Mouse (Mus musculus): Measurements from ENCODE around the gene Wnt16. TPM values are rescaled to one million over a fixed set of nuclear protein-coding genes. Genes with fewer than 3 reads are reported as not detected.

Gene Wnt16
- polyA plus RNA-seq, 1 experiment from 2014 or later, result 0.41 TPM

DNA sequence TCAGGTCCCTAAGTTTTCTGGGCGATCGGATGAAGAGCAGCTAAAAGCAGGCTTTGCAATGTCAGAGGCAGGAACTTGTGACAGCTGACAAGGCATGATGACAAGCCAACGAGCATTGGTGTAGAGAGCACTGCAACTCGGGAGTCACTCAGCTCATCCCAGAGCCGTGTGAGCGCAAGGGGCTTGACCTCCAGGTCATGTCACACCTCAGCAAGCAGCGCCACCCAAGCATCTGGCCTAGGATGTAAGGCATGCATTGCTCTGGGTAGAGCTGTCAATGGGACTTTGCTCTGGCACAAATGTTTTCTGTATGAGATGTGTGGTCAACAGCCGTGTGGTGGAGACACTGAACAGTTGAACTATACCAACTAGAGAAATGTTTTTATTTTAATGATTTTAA, 39.9 kb downstream of the Wnt16 start:
- no peak for ATAC-seq (ENCODE audit: low FRiP score, low read depth)
- WGBS, result 81% methylated on average over 8 of the region's 8 CpGs

DNA sequence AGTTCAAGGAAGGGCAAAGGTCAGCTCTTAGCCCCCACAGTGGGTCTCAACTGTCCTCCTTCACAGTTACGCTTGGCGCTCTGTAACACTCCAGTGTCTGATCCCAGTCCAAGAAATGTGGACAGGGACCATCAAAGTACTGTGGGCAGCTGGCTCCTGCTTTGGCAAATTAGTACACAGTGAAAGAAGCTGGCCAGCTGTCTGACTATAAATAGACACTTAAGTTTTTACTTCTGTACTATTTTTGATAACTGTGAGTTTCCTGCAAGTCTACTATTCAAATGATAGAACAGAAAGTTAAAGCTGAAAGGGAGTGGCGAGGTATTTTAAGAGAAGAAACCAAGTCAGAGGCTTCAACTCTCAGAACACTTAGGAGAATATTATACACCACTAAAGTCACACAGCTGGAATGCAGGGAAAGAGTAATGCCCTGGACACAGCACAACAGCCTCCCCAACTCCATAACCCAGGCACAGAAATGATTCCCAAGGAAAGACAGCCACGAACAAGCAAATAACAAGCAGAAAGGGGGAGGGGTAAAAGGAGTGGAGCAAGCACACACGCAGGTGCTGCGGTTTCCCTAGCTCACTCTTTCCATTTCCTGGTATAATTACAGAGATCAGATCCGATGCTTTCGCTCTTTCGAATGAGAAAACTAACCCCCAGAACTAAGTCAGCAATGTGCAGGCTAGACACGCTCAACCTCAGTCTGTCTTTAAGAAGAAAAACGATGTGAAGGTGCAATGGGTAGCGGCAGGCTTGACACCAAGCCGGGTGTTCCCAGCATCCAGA, 42.3 kb downstream of the Wnt16 start:
- Histone ChIP-seq H3K4me2 (replicated peaks) (no peak overlapping the region), H3K9ac (replicated peaks) (no peak overlapping the region), H3K4me1 (no peaks in the 10 kb centered on the region), H3K36me3 (0 out of 2 replicates have a peak, but pooled peaks cover 3% of the 10 kb centered on the region), H3K9me3 (no peaks in the 10 kb centered on the region), H3K4me3 (no peak overlapping the region), H3K27ac (replicated peaks) (no peak overlapping the region), H3K27me3 (no peaks in the 10 kb centered on the region)
- ATAC-seq (ENCODE audit: low FRiP score, low read depth), result no peak
- 92% methylated on average over 13 of the region's 13 CpGs for WGBS

More for the DNA sequence above, 39.9 kb downstream of the Wnt16 start:
- H3K4me3 ChIP-seq, result no peak overlapping the region
- H3K4me1 ChIP-seq, result no peaks in the 10 kb centered on the region
- H3K9me3 ChIP-seq, result no peaks in the 10 kb centered on the region
- H3K4me2 ChIP-seq (replicated peaks), result no peak overlapping the region
- 0 out of 2 replicates have a peak, but pooled peaks cover 8% of the 10 kb centered on the region for H3K36me3 ChIP-seq
- H3K9ac ChIP-seq (replicated peaks), result no peak overlapping the region
- H3K27ac ChIP-seq (replicated peaks), result no peak overlapping the region
- H3K27me3 ChIP-seq, result no peaks in the 10 kb centered on the region

DNA sequence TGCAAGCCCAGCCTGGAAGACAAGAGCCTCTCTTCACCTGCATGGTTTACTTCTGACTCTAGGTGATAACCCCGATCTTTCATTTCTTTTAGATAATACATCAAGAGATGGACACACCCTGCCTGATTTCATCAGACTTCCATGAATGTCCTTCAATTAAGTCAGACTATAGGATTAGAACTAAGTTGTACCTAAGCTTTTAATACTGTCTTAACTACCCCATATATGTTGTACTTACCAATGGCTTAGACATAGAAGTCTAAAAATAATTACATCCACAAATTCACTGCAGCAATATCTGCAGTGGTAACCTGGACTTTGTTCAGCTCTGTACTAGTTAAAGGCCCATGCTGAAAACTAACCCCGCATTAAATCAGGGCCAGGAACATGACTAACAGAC, 44.5 kb downstream of the Wnt16 start:
- H3K27ac ChIP-seq (replicated peaks), result no peak overlapping the region
- no peaks in the 10 kb centered on the region for H3K27me3 ChIP-seq
- no peak for ATAC-seq (ENCODE audit: low FRiP score, low read depth)
- H3K9me3 ChIP-seq, result no peaks in the 10 kb centered on the region
- no peak overlapping the region for H3K9ac ChIP-seq (replicated peaks)
- H3K4me1 ChIP-seq, result no peaks in the 10 kb centered on the region
- 97% methylated on average over 2 of the region's 2 CpGs for WGBS
- H3K4me2 ChIP-seq (replicated peaks), result no peak overlapping the region
- H3K4me3 ChIP-seq, result no peak overlapping the region
- H3K36me3 ChIP-seq, result 0 out of 2 replicates have a peak, but pooled peaks cover 3% of the 10 kb centered on the region

DNA sequence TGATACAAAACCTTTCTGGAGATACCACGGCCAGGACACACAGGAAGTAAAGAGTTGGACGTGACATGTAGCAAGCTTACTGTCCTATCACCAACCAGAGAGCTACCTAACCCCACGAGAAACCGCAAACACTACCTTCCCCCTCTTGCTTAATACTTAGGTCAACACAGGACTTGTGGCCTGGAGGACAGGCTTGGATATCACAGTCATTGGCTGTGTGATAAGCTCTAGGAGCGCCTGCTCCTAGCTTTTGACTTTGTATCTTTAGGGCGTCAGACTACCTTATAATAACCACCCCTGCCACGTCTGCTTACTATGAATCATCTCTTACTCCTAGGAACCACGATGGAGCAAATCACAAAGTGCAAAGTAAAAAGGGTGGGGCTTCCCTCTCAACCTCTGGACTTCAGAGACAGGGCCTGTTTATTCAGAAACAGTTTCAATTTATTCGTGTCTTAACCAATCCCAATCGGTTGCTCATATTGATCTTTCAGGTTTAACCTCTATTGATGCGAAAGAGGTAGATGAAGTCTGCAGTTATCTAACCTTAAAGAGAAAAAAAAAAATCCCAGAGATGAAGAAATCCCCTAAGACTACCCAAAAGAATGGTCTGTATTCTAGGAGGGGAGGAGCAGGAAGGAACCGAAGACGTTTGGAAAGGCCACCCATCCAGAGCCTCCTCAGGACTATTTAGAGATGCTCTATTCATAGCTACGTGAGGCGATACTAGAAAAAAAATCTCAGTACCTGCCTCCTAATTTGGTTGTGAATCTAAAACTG, 51.9 kb downstream of the Wnt16 start:
- Histone ChIP-seq H3K4me1 (no peaks in the 10 kb centered on the region), H3K27me3 (no peaks in the 10 kb centered on the region)
- no peak for ATAC-seq (ENCODE audit: low FRiP score, low read depth)

DNA sequence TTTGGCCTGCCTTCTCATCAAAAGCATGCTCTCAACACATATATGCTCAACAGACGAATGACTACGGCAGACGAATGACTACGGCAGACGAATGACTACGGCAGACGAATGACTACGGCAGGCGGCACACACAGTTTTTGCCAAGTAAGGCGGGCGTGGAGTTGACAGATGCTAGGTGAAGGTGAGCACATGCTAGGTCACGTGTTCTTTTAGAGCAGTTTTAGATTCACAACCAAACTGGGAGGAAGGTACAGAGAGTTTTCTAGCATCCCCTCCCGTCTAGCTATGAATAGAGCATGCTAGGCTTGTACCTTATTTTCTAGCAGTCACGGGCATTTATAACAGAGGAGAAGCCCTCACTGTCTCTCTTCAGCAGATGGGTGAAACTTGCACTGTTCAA, 52.8 kb downstream of the Wnt16 start:
- no peak for ATAC-seq (ENCODE audit: low FRiP score, low read depth)
- Histone ChIP-seq H3K4me3 (no peak overlapping the region), H3K9ac (replicated peaks) (no peak overlapping the region), H3K27me3 (no peaks in the 10 kb centered on the region), H3K4me1 (no peaks in the 10 kb centered on the region), H3K4me2 (replicated peaks) (no peak overlapping the region), H3K9me3 (no peaks in the 10 kb centered on the region), H3K36me3 (peaks cover 5% of the 10 kb centered on the region; the same call in 1 of the 2 replicates), H3K27ac (replicated peaks) (no peak overlapping the region)
- 95% methylated on average over 14 of the region's 14 CpGs for WGBS

More for the DNA sequence above, 51.9 kb downstream of the Wnt16 start:
- Histone ChIP-seq H3K27ac (replicated peaks) (no peak overlapping the region), H3K9ac (replicated peaks) (no peak overlapping the region), H3K9me3 (no peaks in the 10 kb centered on the region), H3K4me2 (replicated peaks) (no peak overlapping the region), H3K4me3 (no peak overlapping the region), H3K36me3 (peaks cover 5% of the 10 kb centered on the region; the same call in 1 of the 2 replicates)
- WGBS, result 96% methylated on average over 15 of the region's 15 CpGs

DNA sequence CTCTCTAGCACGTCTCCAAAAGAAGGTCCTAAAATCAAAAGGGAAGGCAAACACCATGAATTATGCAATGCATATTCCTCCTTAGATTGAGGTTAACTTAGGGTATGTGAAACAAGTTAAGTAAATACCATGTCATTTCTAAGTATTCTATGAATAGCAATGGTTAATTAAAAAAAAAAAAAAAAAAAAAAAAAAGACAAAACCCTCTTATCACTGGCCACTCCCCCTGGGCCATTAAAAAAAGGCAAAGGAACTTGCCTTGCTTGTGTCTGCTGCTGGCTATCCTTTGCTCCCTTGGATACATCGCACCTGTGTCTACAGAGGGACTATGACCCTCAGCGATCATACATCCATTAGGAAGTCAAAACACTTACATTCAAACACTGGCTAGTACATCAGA, 55.3 kb downstream of the Wnt16 start:
- peaks cover 4% of the 10 kb centered on the region; the same call in 1 of the 2 replicates for H3K4me1 ChIP-seq
- peaks cover 5% of the 10 kb centered on the region; the same call in 1 of the 2 replicates for H3K36me3 ChIP-seq
- WGBS, result 84% methylated on average over 3 of the region's 3 CpGs
- H3K27me3 ChIP-seq, result no peaks in the 10 kb centered on the region
- ATAC-seq (ENCODE audit: low FRiP score, low read depth), result no peak
- no peak overlapping the region for H3K4me2 ChIP-seq (replicated peaks)
- no peaks in the 10 kb centered on the region for H3K9me3 ChIP-seq
- H3K9ac ChIP-seq (replicated peaks), result no peak overlapping the region
- H3K27ac ChIP-seq (replicated peaks), result no peak overlapping the region
- H3K4me3 ChIP-seq, result no peak overlapping the region

DNA sequence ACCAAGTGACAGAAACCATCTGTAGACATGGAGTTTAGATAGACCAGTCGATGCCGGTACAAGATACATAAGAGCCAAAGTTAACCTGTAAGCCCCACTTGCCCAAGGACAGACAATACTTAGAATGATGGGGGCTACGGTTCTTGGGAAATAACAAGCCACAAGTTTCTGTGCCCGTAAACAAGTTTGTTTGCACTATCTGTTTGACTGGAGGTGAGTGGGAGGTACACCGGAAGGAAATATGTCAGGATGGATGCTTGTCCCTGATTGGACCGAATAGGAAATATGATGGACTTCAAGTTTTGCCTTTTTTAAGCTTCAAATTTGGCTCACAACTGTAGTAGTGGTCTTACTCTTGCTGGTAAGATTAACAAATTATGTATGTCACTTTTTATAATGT, 55.7 kb downstream of the Wnt16 start:
- Histone ChIP-seq H3K4me2 (replicated peaks) (no peak overlapping the region), H3K4me1 (peaks cover 4% of the 10 kb centered on the region; the same call in 1 of the 2 replicates), H3K4me3 (no peak overlapping the region), H3K36me3 (peaks cover 2% of the 10 kb centered on the region; the same call in 1 of the 2 replicates), H3K27me3 (no peaks in the 10 kb centered on the region), H3K9me3 (no peaks in the 10 kb centered on the region), H3K9ac (replicated peaks) (no peak overlapping the region), H3K27ac (replicated peaks) (no peak overlapping the region)
- ATAC-seq (ENCODE audit: low FRiP score, low read depth), result no peak
- 91% methylated on average over 6 of the region's 6 CpGs for WGBS

DNA sequence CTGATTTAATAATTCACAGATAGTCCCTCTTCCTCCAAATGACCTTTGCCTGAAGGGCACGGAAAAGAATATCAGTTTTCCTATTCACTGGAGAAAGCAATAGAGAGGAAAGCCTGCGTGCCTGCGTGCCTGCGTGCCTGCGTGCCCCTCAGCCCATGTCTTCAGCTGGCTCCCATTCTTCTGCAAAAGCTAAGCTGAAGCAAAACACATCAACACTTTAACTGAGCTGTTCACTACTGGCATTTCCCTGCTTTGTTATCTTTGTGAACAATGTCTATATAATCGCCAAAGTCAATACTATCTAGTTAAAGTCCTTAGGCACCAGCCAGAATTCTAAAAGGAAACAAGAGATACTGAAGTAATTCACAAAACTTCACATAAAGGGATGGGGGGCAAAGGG, 56.4 kb downstream of the Wnt16 start:
- 53% methylated on average over 6 of the region's 6 CpGs for WGBS
- H3K4me2 ChIP-seq (replicated peaks), result no peak overlapping the region
- no peak for ATAC-seq (ENCODE audit: low FRiP score, low read depth)
- peaks cover 4% of the 10 kb centered on the region; the same call in 1 of the 2 replicates for H3K4me1 ChIP-seq
- no peaks in the 10 kb centered on the region for H3K27me3 ChIP-seq
- H3K27ac ChIP-seq (replicated peaks), result no peak overlapping the region
- no peaks in the 10 kb centered on the region for H3K9me3 ChIP-seq
- no peaks in the 10 kb centered on the region for H3K36me3 ChIP-seq
- H3K4me3 ChIP-seq, result no peak overlapping the region
- no peak overlapping the region for H3K9ac ChIP-seq (replicated peaks)

DNA sequence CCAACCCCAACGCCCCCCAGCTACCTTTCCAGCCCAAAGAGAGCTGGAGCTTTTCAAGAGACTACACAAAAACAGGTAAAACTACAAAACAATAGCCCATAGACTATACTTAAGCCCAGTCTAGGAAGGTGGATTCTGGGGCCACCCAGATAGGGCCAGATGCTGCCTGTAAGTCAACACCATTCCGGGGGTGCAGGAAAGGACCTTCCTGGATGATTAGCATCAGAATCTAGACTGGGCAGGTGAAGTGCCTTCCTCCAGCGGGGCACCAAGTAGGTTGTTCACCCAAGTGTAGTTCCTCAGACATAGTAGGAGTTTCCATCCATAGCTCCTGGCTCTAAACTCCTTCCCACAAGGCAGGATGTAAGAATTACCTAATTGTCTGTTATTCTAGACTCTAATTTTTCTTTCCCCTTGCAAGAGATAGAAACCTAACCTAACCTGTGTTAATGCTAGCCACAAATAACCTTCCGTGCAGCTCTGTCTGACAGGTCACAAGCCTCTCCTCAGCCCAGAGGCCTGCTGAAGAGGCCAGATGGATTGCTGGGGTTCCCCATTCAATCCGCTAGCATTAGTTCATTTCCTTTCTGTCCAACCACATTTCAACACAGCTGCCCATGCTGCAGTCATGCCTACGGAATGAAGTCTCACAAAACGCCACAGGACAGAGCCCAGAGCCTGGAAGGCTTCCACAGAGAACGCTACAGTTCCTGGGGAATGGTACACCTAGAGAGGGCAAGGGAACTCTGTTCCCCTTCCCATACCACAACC, 59.3 kb downstream of the Wnt16 start:
- WGBS, result 85% methylated on average over 8 of the region's 8 CpGs
- Histone ChIP-seq H3K4me1 (peaks cover 4% of the 10 kb centered on the region; the same call in 1 of the 2 replicates), H3K9ac (replicated peaks) (no peak overlapping the region), H3K36me3 (no peaks in the 10 kb centered on the region), H3K4me2 (replicated peaks) (no peak overlapping the region), H3K4me3 (no peak overlapping the region), H3K27ac (replicated peaks) (no peak overlapping the region), H3K27me3 (no peaks in the 10 kb centered on the region), H3K9me3 (no peaks in the 10 kb centered on the region)
- ATAC-seq (ENCODE audit: low FRiP score, low read depth), result no peak

Measured in midbrain, embryonic 12.5 days (tissue).